Mouse (Mus musculus): ENCODE measurements at regions not wholly inside any gene's neighbourhood (a gene's known extent, or its start where the extent isn't known, plus 50 kb on each side); places are given as distances from the start of the nearest gene placed in this dataset.

GRCm38 (mm10) chr3:41282431-41283037 is 199.7 kb upstream of the Pgrmc2 start:
- 0 out of 2 replicates have a peak, but pooled peaks have one; percentile 30 for ATAC-seq (ENCODE audit: insufficient number of reproducible peaks, low FRiP score, low TSS enrichment, low read depth)
- Histone ChIP-seq H3K27ac (no peak overlapping the region), H3K4me1 (peaks cover 19% of the 10 kb centered on the region), H3K36me3 (no peaks in the 10 kb centered on the region), H3K4me3 (no peak overlapping the region), H3K27me3 (no peaks in the 10 kb centered on the region), H3K9ac (no peak overlapping the region), H3K9me3 (no peaks in the 10 kb centered on the region), H3K4me2 (no peak overlapping the region)
- WGBS = 23% methylated on average over 8 of the region's 8 CpGs

GRCm38 (mm10) chr3:41276096-41276495 is 193.2 kb upstream of the Pgrmc2 start:
- Histone ChIP-seq H3K27me3 (no peaks in the 10 kb centered on the region), H3K9ac (no peak overlapping the region), H3K4me2 (no peak overlapping the region), H3K9me3 (no peaks in the 10 kb centered on the region), H3K36me3 (no peaks in the 10 kb centered on the region), H3K27ac (no peak overlapping the region), H3K4me1 (no peaks in the 10 kb centered on the region), H3K4me3 (no peak overlapping the region)
- ATAC-seq (ENCODE audit: insufficient number of reproducible peaks, low FRiP score, low TSS enrichment, low read depth) = no peak
- WGBS = 88% methylated on average over 9 of the region's 9 CpGs

- WGBS = 77% methylated on average over 4 of the region's 4 CpGs
- H3K4me1 ChIP-seq = peaks cover 9% of the 10 kb centered on the region; the same call in 1 of the 2 replicates
- H3K36me3 ChIP-seq = no peaks in the 10 kb centered on the region
- H3K4me3 ChIP-seq = no peak overlapping the region
- no peak for ATAC-seq (ENCODE audit: insufficient number of reproducible peaks, low FRiP score, low TSS enrichment, low read depth)
- no peak overlapping the region for H3K9ac ChIP-seq
- no peak overlapping the region for H3K4me2 ChIP-seq
- H3K9me3 ChIP-seq = no peaks in the 10 kb centered on the region
- no peaks in the 10 kb centered on the region for H3K27me3 ChIP-seq
- no peak overlapping the region for H3K27ac ChIP-seq
These were observed 185.7 kb upstream of the Pgrmc2 start for GRCm38 (mm10) chr3:41268516-41268915.

GRCm38 (mm10) chr3:41266216-41266615 is 183.4 kb upstream of the Pgrmc2 start:
- Histone ChIP-seq H3K27me3 (no peaks in the 10 kb centered on the region), H3K27ac (no peak overlapping the region), H3K4me1 (peaks cover 9% of the 10 kb centered on the region; the same call in 1 of the 2 replicates), H3K9ac (no peak overlapping the region), H3K9me3 (no peaks in the 10 kb centered on the region), H3K4me3 (no peak overlapping the region), H3K36me3 (no peaks in the 10 kb centered on the region), H3K4me2 (no peak overlapping the region)
- 63% methylated on average over 6 of the region's 6 CpGs for WGBS
- ATAC-seq (ENCODE audit: insufficient number of reproducible peaks, low FRiP score, low TSS enrichment, low read depth) = no peak

- Histone ChIP-seq H3K9me3 (no peaks in the 10 kb centered on the region), H3K36me3 (no peaks in the 10 kb centered on the region), H3K4me3 (no peak overlapping the region), H3K4me1 (peaks cover 9% of the 10 kb centered on the region; the same call in 1 of the 2 replicates), H3K4me2 (no peak overlapping the region), H3K27ac (no peak overlapping the region), H3K27me3 (no peaks in the 10 kb centered on the region), H3K9ac (no peak overlapping the region)
- ATAC-seq (ENCODE audit: insufficient number of reproducible peaks, low FRiP score, low TSS enrichment, low read depth) = no peak
- 69% methylated on average over 3 of the region's 3 CpGs for WGBS
These were observed 182.6 kb upstream of the Pgrmc2 start for GRCm38 (mm10) chr3:41265399-41265798.

DNA sequence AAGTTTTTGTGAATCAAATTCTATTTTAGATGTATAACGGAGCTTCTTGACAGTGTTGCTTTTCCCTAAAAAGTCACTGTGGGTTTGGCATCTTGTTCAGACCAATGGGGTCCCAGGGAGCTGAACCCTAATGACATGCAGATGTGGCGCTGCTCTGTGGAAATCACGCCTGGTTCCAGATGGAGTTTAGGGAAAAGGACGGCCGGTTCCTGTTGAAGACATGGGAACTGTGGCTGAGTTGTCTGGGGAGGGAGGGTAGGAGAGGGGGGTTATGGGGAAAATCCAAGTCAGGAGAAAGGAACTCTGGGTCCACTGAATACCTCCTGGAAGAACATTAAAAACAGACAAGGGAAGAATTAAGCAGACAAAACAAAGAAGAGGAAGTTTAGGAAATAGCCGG is 175.4 kb upstream of the Pgrmc2 start:
- peak; percentile 72; the same call in 1 of the 2 replicates for ATAC-seq (ENCODE audit: insufficient number of reproducible peaks, low FRiP score, low TSS enrichment, low read depth)
- Histone ChIP-seq H3K36me3 (no peaks in the 10 kb centered on the region), H3K27me3 (no peaks in the 10 kb centered on the region), H3K4me2 (peak overlapping the region; percentile 6; the same call in 1 of the 2 replicates), H3K27ac (peak overlapping the region; percentile 60), H3K9me3 (no peaks in the 10 kb centered on the region), H3K4me1 (peaks cover 14% of the 10 kb centered on the region), H3K9ac (no peak overlapping the region), H3K4me3 (no peak overlapping the region)
- 23% methylated on average over 6 of the region's 6 CpGs for WGBS

DNA sequence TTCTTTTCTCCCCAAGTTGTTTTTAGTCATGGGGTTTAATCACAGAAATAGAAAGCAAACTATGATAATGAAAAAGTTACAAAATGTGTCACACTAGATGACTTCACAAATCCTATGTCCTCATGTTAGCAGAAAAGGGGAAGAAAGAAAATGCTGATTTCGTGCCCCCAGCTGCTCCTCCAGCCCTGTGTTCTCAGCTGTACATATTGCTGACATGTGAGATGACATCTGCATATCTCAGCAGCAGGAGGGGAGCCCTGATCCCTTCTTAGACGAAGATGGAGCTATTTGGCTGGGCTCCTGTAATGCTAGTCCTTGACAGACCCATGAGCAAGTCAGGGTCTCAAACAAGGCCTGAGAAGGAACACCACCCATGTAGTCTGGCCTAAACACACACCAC is 162.1 kb upstream of the Pgrmc2 start:
- no peak overlapping the region for H3K4me2 ChIP-seq
- no peak overlapping the region for H3K27ac ChIP-seq
- H3K4me3 ChIP-seq = no peak overlapping the region
- no peaks in the 10 kb centered on the region for H3K27me3 ChIP-seq
- no peak for ATAC-seq (ENCODE audit: insufficient number of reproducible peaks, low FRiP score, low TSS enrichment, low read depth)
- H3K9ac ChIP-seq = no peak overlapping the region
- no peaks in the 10 kb centered on the region for H3K4me1 ChIP-seq
- H3K36me3 ChIP-seq = no peaks in the 10 kb centered on the region
- no peaks in the 10 kb centered on the region for H3K9me3 ChIP-seq
- 46% methylated on average over 2 of the region's 2 CpGs for WGBS

GRCm38 (mm10) chr3:41241856-41242552 is 159.2 kb upstream of the Pgrmc2 start:
- no peak overlapping the region for H3K9ac ChIP-seq
- no peak overlapping the region for H3K27ac ChIP-seq
- no peak overlapping the region for H3K4me2 ChIP-seq
- H3K9me3 ChIP-seq = no peaks in the 10 kb centered on the region
- no peaks in the 10 kb centered on the region for H3K36me3 ChIP-seq
- ATAC-seq (ENCODE audit: insufficient number of reproducible peaks, low FRiP score, low TSS enrichment, low read depth) = no peak
- H3K4me1 ChIP-seq = no peaks in the 10 kb centered on the region
- H3K27me3 ChIP-seq = no peaks in the 10 kb centered on the region
- 47% methylated on average over 8 of the region's 8 CpGs for WGBS
- no peak overlapping the region for H3K4me3 ChIP-seq

GRCm38 (mm10) chr3:41239801-41240200 is 157.0 kb upstream of the Pgrmc2 start:
- no peaks in the 10 kb centered on the region for H3K27me3 ChIP-seq
- no peaks in the 10 kb centered on the region for H3K9me3 ChIP-seq
- no peak for ATAC-seq (ENCODE audit: insufficient number of reproducible peaks, low FRiP score, low TSS enrichment, low read depth)
- H3K4me2 ChIP-seq = no peak overlapping the region
- H3K27ac ChIP-seq = no peak overlapping the region
- no peak overlapping the region for H3K9ac ChIP-seq
- no peaks in the 10 kb centered on the region for H3K4me1 ChIP-seq
- no peak overlapping the region for H3K4me3 ChIP-seq
- no peaks in the 10 kb centered on the region for H3K36me3 ChIP-seq
- WGBS = 65% methylated on average over 13 of the region's 13 CpGs

- no peak overlapping the region for H3K9ac ChIP-seq
These were observed 156.4 kb upstream of the Pgrmc2 start for GRCm38 (mm10) chr3:41239246-41239645.

DNA sequence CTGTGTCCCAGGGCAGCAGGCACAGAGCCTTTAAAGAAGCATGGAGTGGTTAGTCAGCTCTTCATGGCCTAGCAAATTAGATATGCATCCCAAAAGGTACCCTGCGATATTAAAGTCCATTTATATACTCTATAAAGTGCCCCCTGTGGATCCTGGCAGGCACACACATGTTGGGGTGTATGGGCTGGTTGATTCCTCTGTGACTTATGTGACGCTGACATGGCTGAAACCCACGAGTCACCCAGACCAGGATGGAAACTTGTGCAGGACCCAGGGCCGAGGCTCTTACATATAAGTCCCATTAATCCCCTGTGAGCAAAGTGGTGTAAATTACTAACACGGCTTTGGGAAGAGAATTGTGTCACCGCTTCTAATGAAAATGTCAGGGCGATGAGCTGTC is 155.2 kb upstream of the Pgrmc2 start:
- Histone ChIP-seq H3K4me3 (no peak overlapping the region), H3K4me1 (no peaks in the 10 kb centered on the region), H3K9me3 (no peaks in the 10 kb centered on the region), H3K36me3 (no peaks in the 10 kb centered on the region), H3K27me3 (no peaks in the 10 kb centered on the region), H3K4me2 (no peak overlapping the region), H3K27ac (no peak overlapping the region), H3K9ac (no peak overlapping the region)
- no peak for ATAC-seq (ENCODE audit: insufficient number of reproducible peaks, low FRiP score, low TSS enrichment, low read depth)
- 30% methylated on average over 7 of the region's 7 CpGs for WGBS

More at GRCm38 (mm10) chr3:41239246-41239645, 156.4 kb upstream of the Pgrmc2 start:
- H3K4me1 ChIP-seq = no peaks in the 10 kb centered on the region
- no peak overlapping the region for H3K4me3 ChIP-seq
- H3K9me3 ChIP-seq = no peaks in the 10 kb centered on the region
- H3K27ac ChIP-seq = no peak overlapping the region
- no peaks in the 10 kb centered on the region for H3K27me3 ChIP-seq
- 91% methylated on average over 6 of the region's 6 CpGs for WGBS
- H3K4me2 ChIP-seq = no peak overlapping the region
- ATAC-seq (ENCODE audit: insufficient number of reproducible peaks, low FRiP score, low TSS enrichment, low read depth) = no peak
- H3K36me3 ChIP-seq = no peaks in the 10 kb centered on the region

DNA sequence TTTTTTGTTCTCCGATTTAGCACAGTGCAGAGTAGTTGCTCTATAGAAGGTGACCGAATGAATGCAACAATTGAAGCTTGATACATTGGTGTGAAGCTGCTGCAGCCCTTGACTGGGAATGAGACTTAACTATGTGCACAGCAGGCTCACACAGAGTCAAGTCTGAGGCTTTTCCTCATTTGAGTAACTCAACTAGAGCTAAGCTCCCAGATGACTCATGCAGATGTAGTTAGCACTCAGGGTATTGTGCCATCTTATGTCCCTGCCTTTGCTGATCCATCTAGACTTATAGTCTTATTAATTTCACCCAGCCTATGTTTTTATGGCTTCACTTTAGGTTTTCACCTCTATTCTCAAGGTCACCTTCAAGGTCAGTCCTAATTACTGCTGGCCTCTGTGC is 152.8 kb upstream of the Pgrmc2 start:
- WGBS = 92% methylated on average over 2 of the region's 2 CpGs
- H3K4me1 ChIP-seq = no peaks in the 10 kb centered on the region
- no peaks in the 10 kb centered on the region for H3K36me3 ChIP-seq
- no peak overlapping the region for H3K9ac ChIP-seq
- ATAC-seq (ENCODE audit: insufficient number of reproducible peaks, low FRiP score, low TSS enrichment, low read depth) = no peak
- no peaks in the 10 kb centered on the region for H3K9me3 ChIP-seq
- no peak overlapping the region for H3K27ac ChIP-seq
- H3K4me3 ChIP-seq = no peak overlapping the region
- no peak overlapping the region for H3K4me2 ChIP-seq
- no peaks in the 10 kb centered on the region for H3K27me3 ChIP-seq

Measured in limb, embryonic 15.5 days (tissue).